Mouse (Mus musculus): ENCODE results near the gene Pdzk1.

DNA sequence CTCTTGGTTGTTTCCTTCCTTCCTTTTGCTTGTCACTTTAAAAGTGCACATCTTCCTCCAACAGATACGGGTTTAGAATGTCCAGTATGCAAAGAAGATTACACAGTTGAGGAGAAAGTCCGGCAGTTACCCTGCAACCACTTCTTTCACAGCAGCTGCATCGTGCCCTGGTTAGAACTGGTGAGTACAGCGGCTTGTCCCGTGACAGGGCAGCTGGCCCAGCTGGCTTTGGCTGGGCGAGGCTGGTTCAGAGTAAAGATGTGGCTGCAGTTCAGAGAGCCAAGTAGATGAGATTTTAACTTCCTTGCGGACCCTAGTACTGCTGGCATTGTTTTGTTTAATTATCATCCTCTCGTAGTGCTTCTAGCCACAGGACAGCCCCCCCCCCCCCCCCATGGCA is 40.6 kb upstream of the Pdzk1 start:
- TF ChIP-seq GATA1 (IDR thresholded peaks at IDR 0.05; ENCODE audit: borderline replicate concordance, low read length), result no peak
- no peak for TF ChIP-seq FLI1 (IDR thresholded peaks at IDR 0.05; ENCODE audit: low read length)
